Mouse (Mus musculus) stomach, embryonic 16.5 days (tissue): Measurements from ENCODE around the gene Ube2h. TPM values are rescaled to one million over a fixed set of nuclear protein-coding genes. Genes with fewer than 3 reads are reported as not detected.
A peak's percentile ranks its signal among the peaks of the same experiment; 100 is the strongest.

Experiments
- ATAC-seq: fragments of 200-750 bp; cut with Nextera tagmentation; 2 replicates; pipeline ENCODE4 v1.8.0; 2017; ENCODE audit warnings: moderate number of reproducible peaks, moderate TSS enrichment; ENCODE audit not compliant: insufficient read depth, low FRiP score
- H3K27ac ChIP-seq: fragments of 300-500 bp; sonication (generic); 2 replicates; pipeline ENCODE4 v1.5.1; 2014; ENCODE audit warnings: low read length
- H3K27me3 ChIP-seq: fragments of 300-500 bp; sonication (generic); 2 replicates; pipeline ENCODE4 v1.6.1; 2014; ENCODE audit warnings: low read length, control low read depth, mixed read lengths; ENCODE audit not compliant: control insufficient read depth, insufficient read depth
- H3K36me3 ChIP-seq: fragments of 300-500 bp; sonication (generic); 2 replicates; pipeline ENCODE4 v1.6.1; 2014; ENCODE audit warnings: low read length; ENCODE audit not compliant: control insufficient read depth, insufficient read depth
- H3K4me1 ChIP-seq: fragments of 300-500 bp; sonication (generic); 2 replicates; pipeline ENCODE4 v1.6.1; 2014; ENCODE audit warnings: low read length, control low read depth, mixed read lengths; ENCODE audit not compliant: control insufficient read depth, insufficient read depth
- H3K4me2 ChIP-seq: fragments of 300-500 bp; sonication (generic); 2 replicates; pipeline ENCODE4 v1.6.1; 2014; ENCODE audit warnings: low read depth, low read length, mixed read lengths
- H3K4me3 ChIP-seq: fragments of 300-500 bp; sonication (generic); replicated peaks from 2 replicates; pipeline ENCODE4 v1.5.1; 2014; ENCODE audit warnings: mild to moderate bottlenecking, low read length
- H3K9ac ChIP-seq: fragments of 300-500 bp; sonication (generic); 2 replicates; pipeline ENCODE4 v1.6.1; 2014; ENCODE audit warnings: low read length
- H3K9me3 ChIP-seq: fragments of 300-500 bp; sonication (generic); replicated peaks from 2 replicates; pipeline ENCODE4 v1.6.1; 2016; ENCODE audit warnings: low read length, control low read depth; ENCODE audit not compliant: control insufficient read depth
- WGBS: fragments of 180-500 bp; shearing (Covaris S2); extraction: QIAGEN DNeasy Blood & Tissue Kit; methylation state at CpG from one replicate; pipeline ENCODE4 v1.1.7; 2014; 5-methylcytosine and 5-hydroxymethylcytosine counted together
- polyA plus RNA-seq: library from polyadenylated mRNA; unstranded; fragments of >200 nt; fragmentation: Nextera tagmentation; extraction: Ambion mirVana; gene quantifications from 2 replicates; pipeline ENCODE4 v1.2.1, GENCODE M21; 2015

Ube2h gene
- polyA plus RNA-seq, 1 experiment from 2014 or later: 47.6 TPM

- Histone ChIP-seq H3K4me1 (no peaks in the 10 kb centered on the region), H3K27me3 (no peaks in the 10 kb centered on the region), H3K9ac (no peak overlapping the region), H3K36me3 (peaks cover 15% of the 10 kb centered on the region), H3K4me2 (no peak overlapping the region), H3K27ac (no peak overlapping the region), H3K9me3 (no peaks in the 10 kb centered on the region), H3K4me3 (no peak overlapping the region)
- ATAC-seq: no peak
Observed at GRCm38 (mm10) chr6:30284177-30284576, 20.2 kb downstream of the Ube2h start.

GRCm38 (mm10) chr6:30282361-30282760, 22.0 kb downstream of the Ube2h start:
- peaks cover 15% of the 10 kb centered on the region; the same call in 1 of the 2 replicates for H3K36me3 ChIP-seq
- H3K9ac ChIP-seq: no peak overlapping the region
- H3K27me3 ChIP-seq: no peaks in the 10 kb centered on the region
- H3K4me2 ChIP-seq: no peak overlapping the region
- H3K4me3 ChIP-seq: no peak overlapping the region
- H3K4me1 ChIP-seq: no peaks in the 10 kb centered on the region
- WGBS: 88% methylated on average over 2 of the region's 2 CpGs
- ATAC-seq: no peak
- H3K27ac ChIP-seq: no peak overlapping the region
- no peaks in the 10 kb centered on the region for H3K9me3 ChIP-seq

GRCm38 (mm10) chr6:30278374-30278773, 26.0 kb downstream of the Ube2h start:
- H3K27me3 ChIP-seq: no peaks in the 10 kb centered on the region
- no peak for ATAC-seq
- H3K4me3 ChIP-seq: no peak overlapping the region
- no peak overlapping the region for H3K4me2 ChIP-seq
- H3K4me1 ChIP-seq: 0 out of 2 replicates have a peak, but pooled peaks cover 2% of the 10 kb centered on the region
- H3K9me3 ChIP-seq: no peaks in the 10 kb centered on the region
- H3K36me3 ChIP-seq: 0 out of 2 replicates have a peak, but pooled peaks cover 9% of the 10 kb centered on the region
- 76% methylated on average over 1 of the region's 1 CpGs for WGBS
- H3K9ac ChIP-seq: no peak overlapping the region
- H3K27ac ChIP-seq: no peak overlapping the region

- 0 out of 2 replicates have a peak, but pooled peaks cover 9% of the 10 kb centered on the region for H3K36me3 ChIP-seq
- no peak overlapping the region for H3K4me3 ChIP-seq
- H3K27ac ChIP-seq: 0 out of 2 replicates have a peak overlapping the region, but pooled peaks have one; percentile 14
- H3K9ac ChIP-seq: no peak overlapping the region
- no peaks in the 10 kb centered on the region for H3K27me3 ChIP-seq
- no peak for ATAC-seq
- no peak overlapping the region for H3K4me2 ChIP-seq
- WGBS: 65% methylated on average over 7 of the region's 7 CpGs
- no peaks in the 10 kb centered on the region for H3K9me3 ChIP-seq
- H3K4me1 ChIP-seq: 0 out of 2 replicates have a peak, but pooled peaks cover 2% of the 10 kb centered on the region
Observed at GRCm38 (mm10) chr6:30276882-30277281, 27.5 kb downstream of the Ube2h start.

DNA sequence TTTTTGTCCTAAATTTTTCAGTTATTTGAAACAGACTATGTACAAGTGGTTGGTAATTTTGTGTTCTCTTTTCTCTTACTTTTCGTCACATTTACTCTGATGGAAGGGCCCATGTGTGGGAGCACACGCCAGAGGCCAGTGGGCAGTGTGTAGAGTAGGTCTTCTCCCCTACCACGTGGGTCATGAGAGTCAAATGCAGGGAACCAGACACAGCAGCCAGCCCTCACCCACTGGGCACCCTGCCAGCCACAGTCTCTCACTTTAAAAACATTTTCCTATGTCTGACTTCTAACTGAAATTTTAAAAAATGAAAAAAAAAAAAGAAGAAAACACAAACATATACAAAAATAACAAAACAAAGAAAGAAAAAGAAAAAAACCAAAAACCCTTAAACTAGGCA, 28.0 kb downstream of the Ube2h start:
- Histone ChIP-seq H3K27me3 (no peaks in the 10 kb centered on the region), H3K4me1 (0 out of 2 replicates have a peak, but pooled peaks cover 2% of the 10 kb centered on the region), H3K9me3 (no peaks in the 10 kb centered on the region), H3K4me2 (no peak overlapping the region), H3K4me3 (no peak overlapping the region), H3K9ac (no peak overlapping the region), H3K27ac (no peak overlapping the region), H3K36me3 (0 out of 2 replicates have a peak, but pooled peaks cover 9% of the 10 kb centered on the region)
- WGBS: 65% methylated on average over 3 of the region's 3 CpGs
- no peak for ATAC-seq

GRCm38 (mm10) chr6:30275159-30275847, 29.0 kb downstream of the Ube2h start:
- H3K4me1 ChIP-seq: 0 out of 2 replicates have a peak, but pooled peaks cover 2% of the 10 kb centered on the region
- H3K27ac ChIP-seq: no peak overlapping the region
- 87% methylated on average over 5 of the region's 5 CpGs for WGBS
- no peaks in the 10 kb centered on the region for H3K27me3 ChIP-seq
- no peaks in the 10 kb centered on the region for H3K9me3 ChIP-seq
- ATAC-seq: no peak
- no peak overlapping the region for H3K4me2 ChIP-seq
- no peak overlapping the region for H3K9ac ChIP-seq
- 0 out of 2 replicates have a peak, but pooled peaks cover 9% of the 10 kb centered on the region for H3K36me3 ChIP-seq
- no peak overlapping the region for H3K4me3 ChIP-seq

DNA sequence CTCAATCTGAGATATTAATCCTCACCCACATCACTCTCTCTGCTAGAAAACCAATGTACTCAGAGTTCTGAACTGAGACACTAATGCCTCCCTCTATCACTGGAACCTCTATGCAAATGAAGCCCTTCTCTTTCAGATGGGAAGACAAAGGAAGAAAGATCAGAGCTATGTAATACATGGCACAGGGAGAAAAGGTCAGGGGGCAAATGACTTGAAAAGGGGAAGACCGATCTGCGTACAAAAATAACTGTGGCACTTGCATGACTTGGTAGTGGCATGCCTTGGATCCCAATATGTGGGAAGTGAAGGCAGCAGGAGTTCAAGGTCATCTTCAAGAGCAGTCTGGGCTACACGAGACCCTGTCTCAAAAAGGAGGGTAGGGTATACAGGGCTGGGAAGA, 31.4 kb downstream of the Ube2h start:
- WGBS: 59% methylated on average over 3 of the region's 3 CpGs
- 0 out of 2 replicates have a peak, but pooled peaks cover 2% of the 10 kb centered on the region for H3K4me1 ChIP-seq
- H3K4me2 ChIP-seq: no peak overlapping the region
- H3K27ac ChIP-seq: no peak overlapping the region
- no peak overlapping the region for H3K4me3 ChIP-seq
- ATAC-seq: no peak
- H3K9me3 ChIP-seq: no peaks in the 10 kb centered on the region
- no peak overlapping the region for H3K9ac ChIP-seq
- no peaks in the 10 kb centered on the region for H3K36me3 ChIP-seq
- H3K27me3 ChIP-seq: no peaks in the 10 kb centered on the region

DNA sequence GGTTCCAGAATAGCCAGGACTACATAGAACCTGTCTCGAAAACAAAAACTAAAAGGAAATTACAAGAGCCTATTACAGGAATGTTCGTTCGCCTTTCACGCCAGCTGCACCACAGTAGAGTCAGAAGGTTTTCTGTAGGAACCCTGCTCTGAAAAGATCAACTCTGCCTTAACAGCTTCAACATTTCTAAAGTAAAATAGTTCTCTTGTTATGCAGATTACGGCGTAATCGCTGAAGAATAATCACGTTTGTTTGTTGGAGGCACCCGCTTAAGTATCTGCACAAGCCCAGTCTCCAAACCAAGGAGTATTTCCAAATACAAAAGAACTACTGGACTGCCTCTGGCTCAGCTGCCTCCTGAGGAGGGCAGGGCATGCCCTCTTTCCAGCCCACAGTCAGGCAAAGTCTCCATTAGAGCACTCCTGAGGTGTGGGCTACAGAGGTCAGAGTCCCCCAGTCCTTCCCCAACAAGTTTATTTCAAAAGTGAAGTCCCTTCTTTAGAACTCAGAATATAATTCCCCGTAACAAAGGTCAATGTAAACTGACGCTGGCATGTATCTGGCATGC, 31.9 kb downstream of the Ube2h start:
- no peaks in the 10 kb centered on the region for H3K9me3 ChIP-seq
- no peak overlapping the region for H3K27ac ChIP-seq
- no peak overlapping the region for H3K4me3 ChIP-seq
- no peak overlapping the region for H3K4me2 ChIP-seq
- 0 out of 2 replicates have a peak, but pooled peaks cover 2% of the 10 kb centered on the region for H3K4me1 ChIP-seq
- H3K27me3 ChIP-seq: no peaks in the 10 kb centered on the region
- no peaks in the 10 kb centered on the region for H3K36me3 ChIP-seq
- no peak for ATAC-seq
- H3K9ac ChIP-seq: no peak overlapping the region
- WGBS: 88% methylated on average over 11 of the region's 11 CpGs

- Histone ChIP-seq H3K27ac (no peak overlapping the region), H3K27me3 (no peaks in the 10 kb centered on the region), H3K4me3 (no peak overlapping the region), H3K4me2 (no peak overlapping the region), H3K36me3 (no peaks in the 10 kb centered on the region), H3K9ac (no peak overlapping the region), H3K9me3 (no peaks in the 10 kb centered on the region), H3K4me1 (no peaks in the 10 kb centered on the region)
- ATAC-seq: no peak
- whole genome bisulfite sequencing: 80% methylated on average over 5 of the region's 5 CpGs
Observed at GRCm38 (mm10) chr6:30269846-30270245, 34.5 kb downstream of the Ube2h start.
